9 mouse cellular contexts compared by ENCODE assay signal in the genomic region with DNA sequence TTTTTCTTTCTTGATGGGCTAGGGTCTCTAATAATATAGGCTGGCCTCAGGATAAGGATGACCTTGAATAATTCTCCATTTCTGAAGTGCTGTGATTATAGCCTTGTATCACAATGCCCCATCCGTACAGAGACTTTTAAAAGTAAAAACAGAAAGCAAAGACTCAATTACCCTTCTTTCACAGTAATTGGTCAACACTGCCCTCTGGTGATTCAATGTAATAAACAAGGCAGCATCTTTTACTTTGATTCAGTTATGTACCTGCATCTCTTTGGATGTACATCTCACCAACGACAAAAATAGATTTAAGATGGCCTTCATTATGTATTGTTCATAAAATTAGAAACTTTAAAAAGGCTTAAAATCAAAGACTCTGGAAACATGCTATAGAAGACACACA. TPM values are rescaled to one million over a fixed set of nuclear protein-coding genes. Genes with fewer than 3 reads are reported as not detected.
DNase-seq lines count a peak whose midpoint lies in the region; ATAC-seq and TF ChIP-seq lines count a peak whose summit lies in the region.
"Had no signal": no experiment of that assay in that cellular context is flagged by ENCODE, and none has a peak within 500 bp of the region (broad histone marks: within the 10 kb centered on the region; RNA-seq: fewer than 3 reads in every experiment).

No protein-coding gene starts in this region.

- no peak overlapping the region for H3K27ac ChIP-seq in heart, adult 2 months
- H3K27ac ChIP-seq in liver, postnatal 0 days (ENCODE audit: low read depth), result no peak overlapping the region
- no peak overlapping the region for H3K27ac ChIP-seq in liver, embryonic 12.5 days
- H3K27ac ChIP-seq: forebrain, embryonic 15.5 days had no signal

- POLR2A ChIA-PET in Patski (lab: Charles Lee), result no interaction called here

- no peak overlapping the region for H3K4me3 ChIP-seq in heart, adult 2 months
- no peak overlapping the region for H3K4me3 ChIP-seq in liver, postnatal 0 days (ENCODE audit: low read depth, low read length)
- no peak overlapping the region for H3K4me3 ChIP-seq in liver, embryonic 12.5 days
- H3K4me3 ChIP-seq: forebrain, embryonic 15.5 days had no signal

- intact Hi-C loops in heart, adult 2 months (cut with DNase I), result loop anchor here (2.0 to 10.0 kb wide), 2 partner anchors 204 to 570 kb away; no protein-coding TSS in a partner anchor
- intact Hi-C loops in heart, postnatal 25 days (cut with DNase I), result loop anchor here (5.0 kb wide), 2 partner anchors 68 to 203 kb away; partner anchors contain the start of genes Ahsa1 and Vipas39

- H3K79me2 ChIP-seq in heart, adult 2 months (replicated peaks; ENCODE audit: control insufficient read depth, insufficient read depth, low read length), result no peaks in the 10 kb centered on the region

- H3K9me3 ChIP-seq in liver, postnatal 0 days (ENCODE audit: low read length), result no peaks in the 10 kb centered on the region
- no peaks in the 10 kb centered on the region for H3K9me3 ChIP-seq in liver, embryonic 12.5 days (replicated peaks)
- H3K9me3 ChIP-seq: forebrain, embryonic 15.5 days had no signal

- TF ChIP-seq POLR2A in heart, adult 2 months (IDR thresholded peaks at IDR 0.05; ENCODE audit: insufficient read depth, low read depth, low read length), result no peak

- no peak for TF ChIP-seq EP300 in heart, adult 2 months (IDR thresholded peaks at IDR 0.05; ENCODE audit: insufficient read depth, low read depth, low read length)
- TF ChIP-seq EP300 in liver, postnatal 0 days (IDR thresholded peaks at IDR 0.05; ENCODE audit: low read depth), result no peak

- no peak overlapping the region for H3K9ac ChIP-seq in heart, adult 2 months (ENCODE audit: low read depth, low read length)
- H3K9ac ChIP-seq in liver, postnatal 0 days (replicated peaks), result no peak overlapping the region
- no peak overlapping the region for H3K9ac ChIP-seq in liver, embryonic 12.5 days
- H3K9ac ChIP-seq: forebrain, embryonic 15.5 days had no signal

- DNase-seq in heart, adult 2 months, result no peak
- DNase-seq in heart, postnatal 25 days (ENCODE audit: low spot score), result no peak
- DNase-seq in liver, postnatal 0 days, result no peak
- DNase-seq in Patski (ENCODE audit: low read depth, low spot score), result no peak
- no peak for DNase-seq in thymus, postnatal 4 days
- no peak for DNase-seq in right cerebral cortex, postnatal 36 days (ENCODE audit: low spot score in 2 of 2)

- H3K4me1 ChIP-seq in heart, adult 2 months (ENCODE audit: control insufficient read depth, insufficient read depth, low read length), result no peaks in the 10 kb centered on the region; the same call in none of the 2 replicates
- 0 out of 2 replicates have a peak, but pooled peaks cover 2% of the 10 kb centered on the region for H3K4me1 ChIP-seq in liver, postnatal 0 days (ENCODE audit: insufficient read depth)
- H3K4me1 ChIP-seq in liver, embryonic 12.5 days, result peaks cover 13% of the 10 kb centered on the region

- TF ChIP-seq CTCF in heart, adult 2 months (IDR thresholded peaks at IDR 0.05), result peak; percentile 72
- TF ChIP-seq CTCF in liver, postnatal 0 days (IDR thresholded peaks at IDR 0.05; ENCODE audit: low read depth), result peak; percentile 67
- peak; percentile 39 for TF ChIP-seq CTCF in Patski (IDR thresholded peaks at IDR 0.05)

- no peak for ATAC-seq in liver, postnatal 0 days
- ATAC-seq in liver, embryonic 12.5 days, result no peak
- ATAC-seq in Patski, result no peak
- peak; percentile 59 for ATAC-seq in megakaryocyte-erythroid progenitor cell, adult 5-6 weeks (replicated peaks; ENCODE audit: low FRiP score, low TSS enrichment, poor library complexity, severe bottlenecking)
- ATAC-seq: forebrain, embryonic 15.5 days had no signal

- in situ Hi-C loops in Patski (cut with MboI; ENCODE audit: low pct_unique_long_range_greater_than_20kb), result no loop called here

- no peaks in the 10 kb centered on the region for H3K36me3 ChIP-seq in heart, adult 2 months (ENCODE audit: control insufficient read depth, insufficient read depth, low read length)
- H3K36me3 ChIP-seq in liver, postnatal 0 days (replicated peaks; ENCODE audit: insufficient read depth, low read length), result peaks cover 17% of the 10 kb centered on the region
- peaks cover 18% of the 10 kb centered on the region; the same call in 1 of the 2 replicates for H3K36me3 ChIP-seq in liver, embryonic 12.5 days
- H3K36me3 ChIP-seq: forebrain, embryonic 15.5 days had no signal

- CTCF ChIA-PET in Patski (lab: Charles Lee), result interaction anchor here (1.5 kb wide), 1 partner anchor 23 kb away, joined by 3 read pairs; no protein-coding TSS in a partner anchor

- H3K4me2 ChIP-seq in liver, postnatal 0 days (ENCODE audit: low read depth, low read length), result no peak overlapping the region
- no peak overlapping the region for H3K4me2 ChIP-seq in liver, embryonic 12.5 days
- H3K4me2 ChIP-seq: forebrain, embryonic 15.5 days had no signal

- WGBS in heart, adult 2 months, result 26% methylated on average over 2 of the region's 2 CpGs
- WGBS in liver, postnatal 0 days (ENCODE audit: insufficient replicate concordance), result 39% methylated on average over 2 of the region's 2 CpGs
- WGBS in liver, embryonic 12.5 days (ENCODE audit: insufficient replicate concordance), result 35% methylated on average over 2 of the region's 2 CpGs

- H3K27me3 ChIP-seq in heart, adult 2 months (ENCODE audit: control insufficient read depth, insufficient read depth, low read length), result no peaks in the 10 kb centered on the region
- no peaks in the 10 kb centered on the region for H3K27me3 ChIP-seq in liver, postnatal 0 days (ENCODE audit: insufficient read depth, low read length)
- no peaks in the 10 kb centered on the region for H3K27me3 ChIP-seq in liver, embryonic 12.5 days (replicated peaks)
- H3K27me3 ChIP-seq in Patski, result no peaks in the 10 kb centered on the region
- H3K27me3 ChIP-seq: forebrain, embryonic 15.5 days had no signal

RNA-seq across cellular contexts. Expression of gene Ism2, which starts 35.4 kb away (rescaled TPM):
- not detected for total RNA-seq in heart, adult 2 months (2021)
- polyA plus RNA-seq in heart, adult 2 months (2012; rRNA removed), result 0.09 and 0.18 TPM in 2 replicates
- total RNA-seq in heart, postnatal 25 days (2021), result not detected
- polyA plus RNA-seq in liver, postnatal 0 days (2015; fragmentation: Nextera tagmentation; extraction: Ambion mirVana), result 0.08 and 0.17 TPM in 2 replicates
- 0.33 and 0.74 TPM in 2 replicates for polyA plus RNA-seq in liver, embryonic 12.5 days (2016; fragmentation: Nextera tagmentation; extraction: Ambion mirVana)
- polyA plus RNA-seq in Patski (2021), result 0.27 TPM
- total RNA-seq in megakaryocyte-erythroid progenitor cell, adult 5-6 weeks (2014; fragmentation: Nextera tagmentation), result not detected in 2 replicates
- not detected in 2 replicates for total RNA-seq in megakaryocyte-erythroid progenitor cell, adult 5-6 weeks (2017)

RNA-seq across cellular contexts. Expression of gene Sptlc2, which starts 53.3 kb away (rescaled TPM):
- 10 to 100 TPM; 21.1 to 23.1 TPM for total RNA-seq in heart, adult 2 months (2021)
- 5.0 and 9.8 TPM in 2 replicates for polyA plus RNA-seq in heart, adult 2 months (2012; rRNA removed)
- 10 to 100 TPM; 25.0 to 26.8 TPM for total RNA-seq in heart, postnatal 25 days (2021)
- 39.5 and 42.3 TPM in 2 replicates for polyA plus RNA-seq in liver, postnatal 0 days (2015; fragmentation: Nextera tagmentation; extraction: Ambion mirVana)
- 34.2 and 39.7 TPM in 2 replicates for polyA plus RNA-seq in liver, embryonic 12.5 days (2016; fragmentation: Nextera tagmentation; extraction: Ambion mirVana)
- polyA plus RNA-seq in Patski (2021), result 164 TPM
- total RNA-seq in megakaryocyte-erythroid progenitor cell, adult 5-6 weeks (2014; fragmentation: Nextera tagmentation), result 16.1 and 33.3 TPM in 2 replicates
- total RNA-seq in megakaryocyte-erythroid progenitor cell, adult 5-6 weeks (2017), result 46.3 and 61.6 TPM in 2 replicates
